Mouse (Mus musculus): Measurements from ENCODE around the gene Gm20481.
"Not testable (repeated sequence)": the region's sequence is repeated elsewhere in the genome, so short reads cannot be mapped to it uniquely, and the experiment has no call there.

Gm20481 gene

GRCm38 (mm10) chr17:35003022-35003838 lies 33.5 kb downstream of the Gm20481 start:
- no peak for DNase-seq (ENCODE audit: low read depth, low spot score)

DNA sequence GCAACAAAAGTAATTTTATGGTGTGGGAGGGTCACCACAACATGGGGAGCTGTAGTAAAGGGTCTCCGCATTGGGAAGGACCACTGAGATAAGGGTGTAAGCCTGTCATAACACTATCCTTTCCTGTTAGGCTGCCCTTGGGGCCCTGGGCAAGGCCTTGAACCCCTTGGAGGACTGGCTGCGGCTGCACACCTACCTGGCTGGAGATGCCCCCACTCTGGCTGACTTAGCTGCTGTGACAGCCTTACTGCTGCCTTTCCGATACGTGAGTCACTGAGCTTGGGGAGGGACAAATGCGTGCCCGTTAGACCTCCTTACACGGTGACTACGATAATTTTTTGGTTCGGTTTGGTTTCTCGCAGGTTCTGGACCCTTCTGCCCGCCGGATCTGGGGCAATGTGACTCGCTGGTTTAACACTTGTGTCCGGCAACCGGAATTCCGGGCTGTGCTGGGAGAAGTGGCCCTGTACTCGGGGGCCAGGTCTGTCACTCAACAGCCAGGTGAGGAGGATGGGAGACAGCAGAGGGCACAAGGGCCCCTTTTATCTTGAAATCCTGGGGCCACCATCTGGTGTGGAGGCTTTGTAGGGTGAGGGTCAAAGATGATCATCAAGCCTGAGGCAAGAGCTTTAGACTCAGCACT lies 34.5 kb downstream of the Gm20481 start:
- DNase-seq (ENCODE audit: low read depth, low spot score): no peak

DNA sequence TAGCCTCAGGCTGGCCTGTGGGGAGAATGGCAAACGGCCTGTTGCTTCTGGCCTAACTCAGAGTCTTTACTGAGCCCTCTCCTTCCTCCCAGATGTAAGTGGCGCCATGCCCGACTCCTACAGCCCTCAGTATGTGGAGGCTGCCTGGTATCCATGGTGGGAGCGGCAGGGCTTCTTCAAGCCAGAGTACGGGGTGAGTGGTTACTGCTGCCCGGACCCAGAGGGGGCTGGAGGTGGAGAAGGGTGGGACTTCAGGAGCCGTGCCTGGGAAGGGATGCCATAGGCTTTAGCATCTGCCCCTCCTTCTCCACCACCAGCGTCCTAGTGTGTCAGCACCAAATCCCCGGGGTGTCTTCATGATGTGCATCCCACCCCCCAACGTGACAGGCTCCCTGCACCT lies 35.4 kb downstream of the Gm20481 start:
- DNase-seq (ENCODE audit: low read depth, low spot score): no peak

DNA sequence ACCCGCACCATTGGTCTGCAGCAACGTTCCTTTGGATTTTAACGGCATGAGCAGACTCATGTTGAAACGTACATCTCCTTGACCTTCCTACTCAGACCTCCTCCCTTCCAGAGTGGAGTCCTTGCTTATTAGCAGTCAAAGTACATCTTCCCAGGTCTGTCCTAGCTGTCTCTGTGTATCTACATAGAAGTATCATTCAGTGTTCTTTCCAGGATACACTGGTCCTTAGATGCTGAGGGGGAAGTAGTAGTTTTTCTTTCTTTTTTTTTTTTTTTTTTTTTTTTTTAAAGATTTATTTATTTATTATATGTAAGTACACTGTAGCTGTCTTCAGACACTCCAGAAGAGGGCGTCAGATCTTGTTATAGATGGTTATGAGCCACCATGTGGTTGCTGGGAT lies 36.2 kb downstream of the Gm20481 start:
- not testable (repeated sequence) for DNase-seq (ENCODE audit: low read depth, low spot score)

DNA sequence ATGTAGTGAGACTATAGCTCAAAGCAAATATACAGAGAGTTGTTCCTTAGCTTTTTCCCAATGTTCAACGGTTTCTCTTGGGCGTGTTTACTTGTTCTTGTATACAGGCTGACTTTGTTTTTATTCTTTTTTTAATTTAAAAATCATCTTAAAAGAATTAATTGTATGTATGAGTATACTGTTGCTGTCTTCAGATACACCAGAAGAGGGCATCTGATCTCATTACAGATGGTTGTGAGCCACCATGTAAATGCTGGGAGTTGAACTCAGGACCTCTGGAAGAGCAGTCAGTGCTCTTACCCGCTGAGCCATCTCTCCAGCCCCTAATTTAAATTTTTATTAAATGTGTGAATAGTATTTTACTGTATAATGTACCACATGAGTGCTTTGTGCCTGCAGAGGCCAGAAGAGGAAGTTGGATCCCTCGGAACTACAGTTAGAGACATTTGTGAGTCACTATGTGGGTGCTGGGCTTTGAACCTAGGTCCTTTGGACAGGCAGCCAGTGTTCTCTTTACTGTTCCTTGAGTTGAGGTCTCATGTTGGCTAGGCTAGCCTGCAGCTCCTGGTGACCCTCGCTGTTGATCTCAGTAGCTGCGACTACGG lies 37.8 kb downstream of the Gm20481 start:
- DNase-seq (ENCODE audit: low read depth, low spot score): no peak

- no peak for DNase-seq (ENCODE audit: low read depth, low spot score)
Observed at GRCm38 (mm10) chr17:35009586-35009985, 39.9 kb downstream of the Gm20481 start.

DNA sequence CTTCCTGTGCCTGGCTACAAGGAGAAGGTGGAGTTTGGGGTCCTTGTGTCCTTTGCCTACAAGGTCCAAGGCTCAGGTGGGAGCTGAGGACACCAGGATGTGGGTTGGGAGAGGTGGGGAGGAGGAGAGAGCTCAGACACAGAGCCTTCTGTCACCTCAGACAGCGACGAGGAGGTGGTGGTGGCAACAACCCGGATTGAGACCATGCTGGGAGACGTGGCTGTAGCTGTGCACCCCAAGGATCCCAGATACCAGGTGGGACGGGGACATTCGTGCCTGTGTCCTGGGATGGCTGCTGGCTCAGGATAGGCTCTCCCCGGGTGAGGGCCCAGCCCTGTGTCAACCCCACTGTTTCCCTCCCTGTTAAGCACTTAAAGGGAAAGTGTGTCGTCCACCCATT lies 41.7 kb downstream of the Gm20481 start:
- no peak for DNase-seq (ENCODE audit: low read depth, low spot score)

- DNase-seq (ENCODE audit: low read depth, low spot score): no peak
Observed at GRCm38 (mm10) chr17:35012430-35012829, 42.7 kb downstream of the Gm20481 start.

- no peak for DNase-seq (ENCODE audit: low read depth, low spot score)
Observed at GRCm38 (mm10) chr17:35013221-35013620, 43.5 kb downstream of the Gm20481 start.

- no peak for DNase-seq (ENCODE audit: low read depth, low spot score)
Observed at GRCm38 (mm10) chr17:35015296-35015695, 45.6 kb downstream of the Gm20481 start.

DNA sequence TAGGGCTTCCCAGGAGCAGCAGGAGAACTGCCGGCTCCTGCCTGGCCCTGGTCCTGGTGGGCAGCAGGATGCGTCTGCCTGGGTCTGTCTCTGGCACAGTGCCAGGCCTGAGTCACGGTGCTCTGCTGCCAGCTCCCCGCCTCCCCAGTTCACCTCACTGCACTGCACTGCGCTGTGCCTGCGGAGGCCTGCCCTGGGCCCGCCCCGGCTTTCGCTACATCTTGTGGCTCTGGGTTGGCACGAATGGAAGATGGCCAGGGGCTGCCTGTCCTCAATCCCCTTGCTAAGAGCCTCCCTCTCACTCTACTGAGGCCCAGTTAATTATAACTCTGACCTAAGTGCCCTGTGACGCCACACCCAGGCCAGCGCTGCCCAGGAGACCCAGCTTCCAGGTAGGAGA lies 46.7 kb downstream of the Gm20481 start, which contains the start of gene Vwa7:
Gene Vwa7, plus strand, starts transcription at position 204 of the 400 bp plus-strand sequence.
- DNase-seq (ENCODE audit: low read depth, low spot score): peak; percentile 28

GRCm38 (mm10) chr17:35016791-35017705 lies 47.3 kb downstream of the Gm20481 start:
- DNase-seq (ENCODE audit: low read depth, low spot score): peak; percentile 36

DNA sequence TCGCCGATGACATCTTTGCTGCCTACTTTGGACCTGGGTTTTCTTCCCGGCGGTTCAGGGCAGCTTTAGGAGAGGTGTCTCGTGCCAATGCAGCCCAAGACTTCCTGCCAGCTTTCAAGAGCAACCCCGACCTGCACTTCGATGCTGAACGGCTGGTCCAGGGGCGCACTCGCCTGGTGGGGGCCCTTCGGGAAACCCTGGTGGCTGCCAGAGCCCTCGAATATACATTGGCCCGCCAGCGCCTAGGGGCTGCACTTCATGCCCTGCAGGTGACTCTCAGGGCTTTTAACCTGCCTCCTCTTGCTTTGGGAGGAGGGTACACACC lies 48.0 kb downstream of the Gm20481 start:
- no peak for DNase-seq (ENCODE audit: low read depth, low spot score)

DNA sequence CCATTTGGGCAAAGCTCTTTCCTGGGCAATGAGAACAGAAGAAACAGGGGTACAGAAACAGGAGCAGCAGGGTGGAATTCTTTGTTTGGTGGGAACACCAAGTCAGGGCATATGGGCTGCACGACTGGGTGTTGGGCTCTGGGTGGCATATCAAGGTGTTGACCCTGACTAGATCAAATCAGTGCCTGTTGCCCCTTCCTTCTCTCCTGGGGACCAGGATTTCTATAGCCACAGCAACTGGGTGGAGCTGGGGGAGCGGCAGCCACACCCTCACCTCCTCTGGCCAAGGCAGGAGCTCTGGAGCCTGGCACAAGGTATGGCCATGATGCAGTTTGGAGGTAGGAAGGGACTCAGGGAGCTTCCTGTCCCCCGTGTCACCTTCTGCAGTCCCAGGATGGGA lies 48.5 kb downstream of the Gm20481 start:
- DNase-seq (ENCODE audit: low read depth, low spot score): no peak

DNA sequence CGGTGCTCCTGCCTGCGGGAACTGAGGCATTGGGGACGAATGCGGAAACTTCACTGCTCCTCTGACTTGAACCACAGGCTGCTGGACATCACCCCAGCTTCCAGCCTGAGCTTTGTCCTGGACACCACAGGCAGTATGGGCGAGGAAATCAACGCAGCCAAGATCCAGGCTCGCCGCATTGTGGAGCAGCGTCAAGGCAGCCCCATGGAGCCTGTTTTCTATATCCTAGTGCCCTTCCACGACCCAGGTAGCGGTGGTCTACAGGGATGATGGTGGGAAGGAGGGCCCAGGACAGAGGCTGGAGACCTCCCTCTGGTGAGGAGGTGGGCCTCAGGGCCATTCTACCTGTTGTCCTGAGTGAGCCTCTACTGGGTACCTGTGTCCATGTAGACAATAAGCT lies 50.2 kb downstream of the Gm20481 start:
- no peak for DNase-seq (ENCODE audit: low read depth, low spot score)

DNA sequence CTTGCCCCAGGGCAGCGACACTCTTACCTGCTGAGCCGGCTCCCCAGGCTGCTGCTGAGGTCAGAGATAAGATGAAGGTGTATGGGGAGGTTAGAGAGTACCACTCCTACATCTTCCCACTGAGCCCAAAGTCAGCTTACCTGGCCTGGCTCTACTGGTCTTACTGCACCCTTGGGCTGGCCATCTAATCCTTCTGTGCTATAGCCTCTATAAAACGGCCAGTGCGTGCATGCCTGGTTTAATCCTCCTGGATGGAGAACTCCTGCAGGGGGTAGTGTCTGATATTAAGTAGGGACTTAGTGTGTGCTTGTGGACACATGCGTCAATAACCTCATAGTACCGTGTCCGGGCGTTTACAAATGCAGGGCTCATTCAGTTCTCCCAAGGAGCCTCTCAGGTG lies 50.8 kb downstream of the Gm20481 start:
- no peak for DNase-seq (ENCODE audit: low read depth, low spot score)

GRCm38 (mm10) chr17:35021163-35021808 lies 51.6 kb downstream of the Gm20481 start:
- peak; percentile 89 for DNase-seq (ENCODE audit: low read depth, low spot score)

Measured in CD4-positive, CD25-positive, alpha-beta regulatory T cell, adult 2 months (primary cell).